Mouse (Mus musculus): ENCODE data around the gene Ilk. TPM values are rescaled to one million over a fixed set of nuclear protein-coding genes. Genes with fewer than 3 reads are reported as not detected.
"Not testable (repeated sequence)": the region's sequence is repeated elsewhere in the genome, so short reads cannot be mapped to it uniquely, and the experiment has no call there.

Gene Ilk
- total RNA-seq, 2 experiments from 2014 or later = 76.6 to 81.7 TPM

DNA sequence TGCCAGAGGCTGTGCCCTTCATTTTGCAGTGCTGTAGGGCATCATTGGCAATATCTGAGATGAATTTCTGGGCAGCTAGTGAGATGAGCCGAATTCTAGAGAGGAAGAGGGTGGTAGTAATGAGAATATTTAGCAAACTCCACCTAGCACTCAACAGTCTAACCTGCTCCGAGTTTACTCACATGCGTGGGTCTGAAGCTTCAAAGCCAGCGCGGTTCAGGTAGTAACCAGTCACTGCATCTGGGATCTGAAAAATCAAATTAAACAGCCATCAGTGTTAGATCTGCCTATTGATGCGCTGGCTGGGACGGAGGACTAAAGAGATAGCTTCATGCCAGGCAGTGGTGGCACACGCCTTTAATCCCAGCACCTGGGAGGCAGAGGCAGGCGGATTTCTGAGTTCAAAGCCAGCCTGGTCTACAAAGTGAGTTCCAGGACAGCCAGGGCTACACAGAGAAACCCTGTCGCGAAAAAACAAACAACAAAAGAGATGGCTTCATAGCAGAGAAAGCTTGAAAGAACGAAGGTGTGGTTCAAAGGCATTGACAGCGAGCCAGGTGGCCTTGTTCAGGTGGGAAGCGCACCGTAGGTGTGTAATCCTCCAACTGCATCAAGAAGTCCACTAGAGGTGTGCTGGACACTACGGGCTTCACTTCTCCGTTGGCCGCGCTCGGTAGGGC lies 7.0 kb downstream of the Ilk start:
- not testable (repeated sequence) for DNase-seq

DNA sequence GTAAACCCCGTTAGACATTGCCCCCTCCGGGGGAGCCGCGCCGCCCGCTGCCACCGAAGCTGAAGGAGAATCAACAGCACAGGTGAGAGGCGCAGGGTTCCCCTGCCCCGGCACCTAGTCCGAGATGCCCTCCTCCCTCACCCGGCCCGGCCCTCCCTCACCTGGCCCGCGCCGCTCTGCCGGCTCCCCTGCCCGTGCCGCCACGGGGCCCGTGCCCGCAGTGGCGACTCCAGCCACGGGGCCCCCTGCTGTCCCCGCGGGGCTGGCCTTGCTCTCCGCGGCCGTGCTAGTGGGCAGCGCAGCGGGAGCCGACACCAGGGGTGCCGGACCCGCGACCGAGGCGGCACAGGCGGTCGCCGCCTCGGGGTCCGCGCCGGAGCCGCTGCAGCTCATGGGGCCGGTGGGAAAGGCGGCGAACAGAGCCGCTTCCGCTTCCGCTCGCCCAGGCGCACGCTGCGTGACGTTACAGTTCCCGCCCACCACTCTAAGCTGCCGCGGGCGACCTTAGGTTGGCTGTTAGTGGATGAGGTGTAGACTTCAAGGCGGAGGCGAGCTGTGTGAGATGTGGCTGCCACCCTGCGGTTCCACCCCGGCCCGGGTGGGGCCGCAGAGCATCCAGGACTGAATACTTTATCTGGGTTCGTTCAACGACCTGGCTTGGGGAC lies 7.7 kb downstream of the Ilk start, which contains the start of gene Taf10:
Taf10 (minus strand) TSS at position 436 of the 665 bp plus-strand sequence.
- DNase-seq = peak; percentile 84 to 85

DNA sequence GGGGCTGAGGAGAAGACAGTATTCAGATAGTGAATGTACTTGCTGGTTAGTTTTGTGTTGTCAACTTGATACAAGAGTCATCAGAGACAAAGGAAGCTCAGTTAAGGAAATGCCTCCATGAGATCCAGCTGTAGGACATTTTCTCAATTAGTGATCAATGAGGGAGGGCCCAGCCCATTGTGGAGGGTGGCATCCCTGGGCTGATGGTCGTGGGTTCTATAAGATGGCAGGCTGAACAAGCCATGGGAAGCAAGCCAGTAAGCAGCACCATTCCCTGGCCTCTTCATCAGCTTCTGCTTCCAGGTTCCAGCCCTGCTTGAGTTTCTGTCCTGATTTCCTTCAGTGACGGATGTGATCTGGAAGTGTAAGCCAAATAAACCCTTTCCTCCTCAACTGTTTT lies 11.4 kb downstream of the Ilk start:
- no peak for DNase-seq

DNA sequence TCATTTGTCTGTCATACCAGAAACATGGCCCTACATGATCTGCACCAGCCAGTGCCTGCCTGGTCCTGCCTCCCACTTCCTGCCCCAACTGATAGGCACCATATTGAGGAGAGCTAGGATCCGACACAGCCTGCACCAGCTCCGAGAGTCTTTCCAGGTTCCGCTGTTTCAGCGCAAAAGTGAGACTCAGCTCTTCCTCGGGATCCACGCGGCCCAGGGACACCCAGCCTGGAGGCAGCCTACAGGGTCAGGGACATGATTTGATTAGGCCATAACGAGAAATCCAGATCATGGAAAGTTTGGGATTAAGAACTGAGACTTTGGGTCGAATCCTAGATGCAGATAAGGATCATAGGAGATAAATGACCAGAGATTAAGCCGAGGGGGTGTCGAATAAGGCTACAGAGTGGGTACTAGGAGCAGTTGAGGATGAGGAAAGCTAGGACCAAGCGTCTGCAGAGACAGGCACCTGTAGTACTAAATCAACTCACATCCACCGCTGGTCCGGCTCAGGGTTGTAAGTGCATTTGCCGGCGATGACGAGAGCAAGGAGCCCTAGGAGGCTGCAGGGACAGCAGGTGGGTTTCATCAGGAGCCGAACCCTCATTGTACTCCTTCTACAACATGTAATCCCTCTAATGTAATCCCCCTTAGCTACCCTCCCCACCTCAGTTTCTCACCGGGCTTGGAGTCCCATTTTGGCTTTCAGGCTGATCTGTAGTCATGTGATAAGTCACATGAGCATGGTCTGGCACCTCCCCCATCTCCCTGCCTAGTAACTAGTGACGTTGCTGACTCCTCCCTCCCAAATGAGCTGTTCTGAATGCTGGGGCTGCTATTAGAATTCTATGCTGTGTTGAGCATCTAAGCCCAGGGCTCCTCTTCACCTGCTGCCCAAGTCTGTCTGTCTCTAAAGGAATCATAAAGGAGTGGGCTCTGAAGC lies 15.4 kb downstream of the Ilk start, which contains the start of gene Tpp1:
Tpp1 (minus strand) TSS at position 745 of the 943 bp plus-strand sequence.
- peak; percentile 91 to 92 for DNase-seq

DNA sequence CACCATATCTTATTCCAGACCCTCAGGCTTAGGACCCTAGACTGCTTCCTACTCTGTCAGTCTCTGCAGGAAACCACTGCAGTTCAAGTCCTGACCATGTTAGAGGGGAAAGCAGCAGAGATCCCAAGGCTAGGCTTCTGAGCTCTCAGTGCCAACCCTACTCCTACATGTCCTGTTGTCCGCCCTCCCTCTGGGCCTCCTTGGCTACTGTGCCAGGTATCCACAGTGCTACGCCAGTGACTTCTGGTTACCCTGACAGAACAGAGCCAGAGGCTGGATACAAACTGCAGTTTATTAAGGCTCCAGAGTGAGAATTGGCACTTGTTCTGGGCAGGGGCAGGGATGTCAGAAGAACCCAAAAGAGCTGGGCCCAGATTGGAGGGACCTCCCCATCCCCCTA lies 16.3 kb downstream of the Ilk start:
- no peak for DNase-seq

DNA sequence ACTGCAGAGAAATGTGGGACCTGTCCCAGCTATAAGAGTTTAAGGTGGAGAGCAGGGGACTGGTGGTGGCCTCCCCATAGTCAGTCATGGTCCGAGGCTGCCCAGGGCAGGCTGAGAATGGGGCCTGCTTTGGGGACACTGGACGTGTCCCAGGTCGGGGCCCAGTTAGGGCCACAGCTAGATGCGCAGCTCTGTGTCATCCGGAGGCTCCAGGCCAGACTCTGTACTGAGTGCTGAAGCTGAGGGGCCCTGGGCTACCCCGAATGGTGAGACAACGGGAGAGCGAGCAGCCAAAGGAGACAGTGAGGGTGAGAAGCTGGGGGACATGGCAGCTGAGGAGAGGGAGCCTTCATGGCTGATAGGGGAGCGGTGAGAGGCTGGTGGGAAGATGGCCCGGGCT lies 16.9 kb downstream of the Ilk start:
- DNase-seq = no peak

DNA sequence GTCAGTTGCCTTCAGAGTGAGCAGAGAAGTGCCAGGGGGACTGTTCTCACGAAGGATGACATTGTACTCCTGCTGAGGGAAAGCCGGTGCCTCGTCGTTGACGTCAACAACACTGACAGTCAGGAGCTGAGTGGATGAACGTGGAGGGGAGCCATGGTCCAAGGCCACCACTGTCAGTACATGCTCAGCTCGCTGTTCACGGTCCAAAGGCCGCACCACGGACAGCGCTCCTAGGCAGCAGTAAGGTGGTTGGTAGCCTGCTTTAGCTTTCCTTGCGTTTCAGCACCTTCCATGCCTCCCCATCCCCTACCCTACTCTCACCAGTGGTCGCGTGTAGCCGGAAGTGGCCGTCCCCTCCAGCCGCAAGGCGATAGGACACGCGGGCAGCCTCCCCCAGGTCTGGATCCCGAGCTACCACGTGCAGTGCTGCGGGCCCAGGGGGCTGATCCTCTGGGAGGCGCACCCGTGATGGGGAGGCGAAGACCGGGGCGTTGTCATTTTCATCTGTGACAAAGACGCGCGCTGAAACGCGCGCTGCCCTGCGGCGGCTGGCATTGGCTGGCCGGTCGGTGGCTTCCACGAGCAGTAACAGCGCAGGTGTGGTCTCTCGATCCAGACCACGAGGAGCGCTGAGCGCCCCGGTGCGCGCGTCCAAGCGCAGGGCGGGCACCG lies 25.6 kb downstream of the Ilk start:
- DNase-seq = no peak

DNA sequence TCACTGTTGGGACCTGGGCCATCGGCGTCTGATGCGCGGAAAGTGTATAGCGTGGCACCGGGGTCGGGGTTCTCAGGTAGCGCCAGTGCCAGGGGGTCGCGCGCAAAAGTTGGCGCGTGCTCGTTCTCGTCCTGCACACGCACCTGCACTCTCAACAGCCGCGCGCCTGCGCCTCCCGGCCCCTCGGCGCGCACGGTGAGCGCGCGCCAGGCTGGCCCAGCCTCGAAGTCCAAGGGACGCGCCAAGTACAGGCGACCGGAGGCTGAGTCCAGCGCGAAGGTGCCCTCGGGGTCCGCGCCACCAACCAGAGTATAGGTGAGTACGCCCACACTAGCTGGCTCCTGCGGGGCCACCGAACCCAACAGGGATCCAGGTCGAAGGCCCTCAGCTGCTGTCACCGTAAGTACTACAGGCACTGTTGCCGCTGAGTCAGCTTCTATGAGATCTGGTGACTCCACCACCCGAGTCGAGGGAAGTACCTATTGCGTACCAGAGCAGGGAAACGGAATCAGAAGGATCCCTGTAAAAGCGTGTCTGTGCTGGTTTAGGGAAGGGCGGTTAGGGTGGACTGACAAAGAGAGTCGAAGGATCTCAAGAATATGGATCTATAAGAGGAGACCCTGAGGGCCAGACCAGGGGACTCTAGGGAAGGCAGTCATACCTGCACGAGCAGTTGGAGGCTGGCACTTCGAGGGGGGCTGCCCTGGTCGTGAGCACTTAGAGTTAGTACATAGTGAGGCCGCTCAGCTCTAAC lies 26.3 kb downstream of the Ilk start:
- DNase-seq = no peak

DNA sequence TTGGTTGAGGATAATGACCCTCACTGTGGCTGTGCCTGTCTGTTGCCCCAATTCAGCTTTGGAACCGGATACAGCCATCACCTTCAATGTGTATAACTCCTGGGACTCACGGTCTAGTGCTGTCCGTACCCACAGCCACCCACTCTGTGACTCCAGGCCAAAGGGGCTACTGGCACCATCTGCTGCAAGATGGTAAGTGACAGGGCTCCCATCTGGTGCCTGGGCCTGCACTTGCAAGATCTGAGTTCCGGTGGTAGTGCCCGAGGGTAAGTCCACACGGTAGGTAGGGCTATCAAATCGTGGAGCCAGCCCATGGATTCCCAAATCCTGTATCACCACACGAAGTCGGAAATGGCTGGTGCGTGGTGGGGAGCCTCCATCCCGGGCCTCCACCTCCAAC lies 27.9 kb downstream of the Ilk start:
- DNase-seq = no peak

DNA sequence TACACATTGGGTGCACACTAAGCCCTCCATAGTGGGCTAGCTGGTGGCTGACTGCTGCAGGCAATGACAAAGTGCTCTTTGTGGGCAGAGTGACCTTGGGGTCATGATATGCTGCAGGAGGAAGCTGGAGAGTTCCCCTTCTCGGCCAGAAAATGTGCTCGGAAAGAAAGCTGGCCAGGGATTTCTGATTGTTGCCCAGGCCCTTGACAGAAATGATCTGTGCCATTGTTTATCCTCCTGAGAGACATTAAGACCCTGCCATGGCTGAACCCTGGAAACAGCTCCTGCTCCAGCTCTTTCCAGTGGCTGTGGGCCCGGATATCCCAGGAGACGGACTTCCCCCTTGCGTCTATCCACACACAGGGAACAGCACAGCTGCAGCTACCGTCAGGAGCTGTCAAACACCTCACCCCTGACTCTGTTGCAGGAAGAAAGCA lies 31.4 kb downstream of the Ilk start:
- DNase-seq = no peak

DNA sequence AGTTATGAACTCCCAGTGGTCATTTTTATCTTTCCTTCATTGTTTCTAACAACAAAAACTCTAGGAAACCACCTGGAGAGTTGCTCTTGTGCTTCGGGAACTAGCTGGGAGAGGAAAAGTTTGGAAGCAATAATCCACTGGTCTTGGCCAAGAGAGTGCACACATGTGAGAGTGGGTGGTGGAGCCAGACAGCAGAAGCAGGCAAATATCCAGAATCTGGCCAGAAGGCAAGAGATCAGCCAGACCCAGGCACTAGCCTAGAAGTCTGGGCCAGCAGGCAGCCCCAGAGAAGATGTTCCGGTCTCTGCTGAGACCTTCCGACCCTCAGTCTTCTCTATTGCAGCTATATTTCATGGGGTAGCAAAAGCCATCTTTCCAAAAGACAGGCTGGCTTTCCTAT lies 33.6 kb downstream of the Ilk start:
- DNase-seq = no peak

DNA sequence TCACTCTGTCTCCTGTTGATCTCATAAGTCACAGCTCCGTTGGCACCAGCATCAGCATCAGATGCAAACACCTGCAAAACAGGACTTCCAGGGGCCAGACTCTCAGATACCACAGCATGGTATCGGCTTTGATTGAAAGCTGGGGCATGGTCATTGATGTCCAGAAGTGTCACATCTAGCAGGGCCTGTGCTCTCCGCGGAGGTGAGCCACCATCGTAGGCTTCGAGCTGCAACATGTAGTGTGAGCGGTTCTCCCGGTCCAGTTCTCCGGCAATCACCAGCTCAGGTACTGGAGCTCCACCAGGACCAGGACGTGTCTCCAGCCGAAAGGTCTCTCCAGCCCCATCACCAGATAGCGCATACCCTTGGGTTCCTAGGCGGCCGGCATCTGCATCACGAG lies 35.9 kb downstream of the Ilk start:
- DNase-seq = no peak

DNA sequence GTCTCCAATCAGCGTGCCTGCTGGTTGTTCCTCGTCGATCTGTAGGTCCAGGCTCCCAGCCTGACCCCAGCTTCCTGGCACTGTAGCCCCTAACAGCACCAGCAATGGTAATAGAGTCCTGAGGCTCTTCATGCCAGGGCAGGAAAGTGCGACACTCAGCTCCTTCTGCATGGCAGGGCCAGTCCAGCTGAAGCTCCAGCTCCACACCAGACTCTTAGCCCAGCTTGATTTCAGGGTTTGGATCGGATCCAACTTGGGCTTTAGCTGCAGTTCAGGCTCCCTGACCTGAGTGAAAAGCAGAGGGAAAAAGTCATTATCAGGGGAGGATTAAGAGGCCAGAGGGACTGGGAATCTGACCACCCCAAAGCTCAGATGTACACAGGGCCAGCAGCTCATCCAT lies 36.6 kb downstream of the Ilk start:
- DNase-seq = no peak

DNA sequence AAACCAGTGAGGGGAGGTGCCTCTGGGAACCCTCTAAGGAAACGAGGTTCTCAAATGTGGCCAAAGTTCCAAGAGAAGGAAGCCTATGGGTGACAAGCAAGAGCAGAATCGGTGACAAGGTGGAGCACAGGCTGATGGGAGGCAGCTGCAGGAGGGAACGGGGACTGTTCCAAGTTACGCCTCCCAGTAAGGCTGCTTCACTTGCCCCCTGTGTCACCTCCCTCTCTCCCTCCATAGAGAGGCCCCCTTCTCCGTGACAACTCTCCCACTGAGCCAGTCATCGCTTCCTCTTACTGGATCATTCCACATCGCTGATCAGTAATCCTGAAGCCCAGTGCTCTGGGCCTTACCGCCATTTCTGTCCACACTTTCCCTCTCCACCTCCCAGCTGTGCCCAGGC lies 38.3 kb downstream of the Ilk start:
- no peak for DNase-seq

DNA sequence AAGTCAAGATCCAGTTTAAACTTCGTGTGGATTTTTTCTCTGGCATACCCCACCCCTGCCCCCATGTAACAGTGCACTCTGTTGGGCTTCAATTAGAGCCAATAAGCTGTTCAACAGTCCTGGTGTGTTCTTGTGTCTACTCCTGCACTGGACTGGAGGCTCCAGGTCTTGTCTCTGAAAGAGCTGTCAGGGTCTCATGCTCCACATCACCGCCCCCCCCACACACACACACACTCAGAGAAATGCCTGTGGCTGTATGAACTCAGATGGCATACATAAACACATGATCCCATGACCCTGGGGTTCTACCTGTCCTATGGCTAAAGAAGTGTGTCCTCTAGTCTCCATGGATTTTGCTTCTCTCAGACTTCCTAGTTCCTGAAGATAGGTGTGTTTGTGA lies 39.6 kb downstream of the Ilk start:
- DNase-seq = no peak

DNA sequence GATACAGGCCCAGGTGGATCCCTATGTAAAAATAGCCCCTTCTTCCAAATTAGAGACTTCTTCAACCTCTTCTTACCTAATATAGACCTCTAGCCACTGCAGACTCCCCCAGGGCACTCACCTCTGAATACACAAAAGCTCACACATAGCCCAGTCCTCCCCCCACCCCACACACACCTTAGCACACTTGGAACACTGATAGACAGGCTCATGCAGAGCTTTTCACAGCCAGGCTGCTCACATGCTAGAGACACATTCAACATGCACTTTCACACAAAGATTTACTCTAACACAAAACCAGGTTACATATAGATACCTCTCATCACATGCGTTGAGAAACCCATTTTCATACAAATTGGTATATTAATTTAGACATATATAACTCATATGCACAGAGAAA lies 40.9 kb downstream of the Ilk start:
- DNase-seq = no peak

DNA sequence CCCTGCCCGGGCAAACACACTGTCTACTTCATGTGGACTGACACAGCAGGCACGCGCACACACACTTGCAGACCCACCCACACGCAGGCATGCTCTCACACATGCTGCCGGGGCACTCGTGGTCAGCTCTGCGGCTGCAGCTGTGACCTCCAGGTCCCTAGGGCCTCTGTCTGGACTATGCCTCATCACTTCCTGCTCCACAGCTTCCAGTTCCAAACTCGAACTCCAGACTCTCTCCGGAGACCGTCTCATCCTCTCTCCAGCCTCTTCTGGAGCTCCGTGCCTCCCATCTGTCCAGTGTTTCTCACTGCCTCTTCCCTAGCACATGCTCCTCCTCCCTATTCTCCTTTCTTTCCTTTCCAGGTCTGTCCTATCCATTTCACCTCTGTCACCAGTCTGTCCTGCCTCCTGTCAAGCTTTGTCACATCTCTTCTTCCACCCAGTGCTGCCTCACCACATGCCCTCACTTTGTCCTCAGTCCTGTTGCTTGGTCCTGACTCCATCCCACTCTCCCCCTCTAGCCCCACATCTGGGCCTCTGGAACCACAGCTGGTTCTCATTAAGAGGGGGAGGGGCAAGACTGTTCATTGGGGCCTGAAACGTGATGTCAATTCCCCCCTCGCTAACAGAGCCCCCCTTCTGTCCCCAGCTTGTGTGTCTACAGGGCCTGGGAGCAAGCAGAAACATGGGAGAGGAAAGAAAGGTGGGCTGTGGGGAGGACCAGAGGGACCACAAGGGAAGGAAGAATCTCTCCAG lies 41.6 kb downstream of the Ilk start:
- DNase-seq = no peak

DNA sequence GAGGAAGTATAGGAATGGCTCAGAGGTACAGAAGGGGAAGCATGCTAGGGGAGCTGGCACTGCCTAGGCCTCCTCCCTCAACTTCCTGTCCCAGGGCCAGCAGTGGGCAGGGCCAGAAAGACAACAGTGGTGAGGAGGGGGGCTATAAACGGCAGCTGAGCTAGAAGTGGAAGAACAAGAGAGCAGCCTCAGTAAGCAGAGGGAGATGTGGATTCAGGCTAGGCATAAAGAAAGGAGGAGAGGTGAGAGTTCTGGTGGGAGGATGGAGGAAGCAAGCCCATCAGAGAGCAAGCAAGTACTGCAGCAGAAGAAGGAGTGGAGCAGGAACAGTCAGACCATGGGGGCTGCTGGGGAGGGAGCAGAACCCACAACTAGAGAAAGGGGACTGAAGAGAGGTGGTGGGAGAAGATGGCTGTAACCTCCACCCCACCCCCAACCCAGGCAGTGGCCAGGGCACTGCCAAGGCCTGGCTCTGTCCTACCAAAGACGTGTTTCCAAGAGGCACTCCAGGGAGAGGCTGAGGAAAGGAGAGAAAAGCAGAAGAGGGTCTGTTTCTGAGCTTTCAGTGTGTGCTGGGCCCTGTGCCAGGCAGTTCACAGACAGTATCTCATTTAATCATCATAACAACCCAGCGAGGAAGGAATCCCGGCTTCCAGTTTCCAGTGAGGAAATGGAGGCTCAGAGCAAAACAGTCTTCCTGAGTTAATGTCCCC lies 42.3 kb downstream of the Ilk start:
- no peak for DNase-seq

DNA sequence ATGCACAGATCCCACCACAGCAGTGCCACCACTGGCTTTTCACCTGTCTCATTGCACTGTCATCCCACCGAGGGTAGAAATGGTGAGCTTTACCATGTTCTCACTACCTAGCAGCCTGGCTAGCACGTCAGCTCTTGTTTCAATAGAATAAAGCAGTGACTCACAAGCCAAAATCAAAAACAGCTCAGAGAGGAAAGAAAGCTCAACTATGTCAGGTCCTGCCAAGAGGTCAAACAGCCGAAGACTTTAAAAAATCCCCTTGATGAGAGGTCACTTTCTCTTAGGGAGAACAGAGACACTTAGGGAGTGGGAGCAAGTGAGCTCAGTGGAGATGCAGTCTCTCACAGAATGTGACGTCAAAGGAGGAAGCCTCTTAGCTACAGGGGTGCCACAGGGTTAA lies 47.5 kb downstream of the Ilk start:
- no peak for DNase-seq

DNA sequence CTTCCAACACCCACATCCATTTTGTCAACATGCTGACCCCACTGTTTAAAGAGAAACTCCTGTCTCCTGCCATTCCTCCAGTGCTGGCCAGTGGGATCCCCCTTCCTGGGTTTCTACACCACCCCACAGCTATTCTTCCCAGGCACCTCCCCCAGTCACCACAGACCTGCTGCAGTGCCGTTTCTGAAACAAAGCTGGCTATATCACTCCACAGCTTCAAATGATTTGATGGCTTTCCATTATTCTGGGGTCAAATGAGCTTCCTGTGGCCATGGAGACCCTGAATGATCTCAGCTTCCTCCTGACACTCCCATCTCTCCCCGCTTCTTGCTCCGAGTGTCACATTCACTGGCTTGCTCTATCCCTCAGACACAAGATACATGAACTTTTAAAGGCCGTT lies 48.2 kb downstream of the Ilk start:
- no peak for DNase-seq

All from layer of hippocampus, postnatal 36 days (tissue).